Mouse (Mus musculus) c-Kit-negative CD71-positive TER-119-positive erythroid progenitor cells, embryonic 14.5 days (primary cell): ENCODE data around the gene Rbpj.

Experiments
- DNase-seq: peaks from one replicate; pipeline ENCODE4 v3.0.0-alpha.2; 2013; ENCODE audit warnings: low read depth, low spot score

Gene Rbpj

DNA sequence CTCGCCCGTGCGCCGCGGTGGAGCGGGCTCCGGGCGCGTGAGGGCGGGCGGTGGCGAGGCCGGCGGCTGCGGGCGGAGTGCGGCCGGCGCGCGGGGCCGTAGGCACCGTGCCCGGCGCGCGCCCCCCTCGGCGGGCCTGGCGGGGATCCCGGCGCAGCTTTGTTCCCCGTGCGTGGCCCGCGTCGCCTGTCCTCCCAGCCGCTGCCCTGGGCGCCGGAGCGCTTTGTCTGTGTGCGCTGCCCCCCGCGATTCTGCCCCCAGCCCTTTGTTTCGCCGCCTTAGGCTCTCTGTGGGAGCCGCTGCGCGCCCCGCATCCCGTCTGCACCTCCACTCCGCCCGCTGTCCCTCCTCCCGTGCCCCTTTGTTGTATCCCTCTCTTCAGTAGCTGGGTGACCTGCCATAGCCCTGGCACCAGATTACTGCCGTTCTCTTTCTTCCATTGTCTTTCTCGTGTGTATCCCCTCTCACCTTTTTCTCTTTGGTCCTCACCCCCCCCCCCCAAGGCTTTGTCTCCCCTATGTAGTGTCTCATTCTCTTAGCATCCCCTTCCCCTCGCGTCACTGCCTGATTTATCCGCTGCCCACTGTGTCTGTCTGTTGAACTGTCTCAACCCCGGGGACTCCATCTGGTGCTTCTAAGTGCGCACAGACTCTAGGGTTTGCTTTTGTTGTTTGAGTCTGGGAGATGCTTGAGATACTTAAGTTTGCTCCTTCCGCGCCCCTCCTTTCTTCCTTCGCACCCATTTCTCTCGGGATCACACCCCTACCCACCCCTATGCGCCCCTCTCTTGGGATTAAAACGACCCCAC, 125.1 kb downstream of the Rbpj start:
- no peak for DNase-seq

DNA sequence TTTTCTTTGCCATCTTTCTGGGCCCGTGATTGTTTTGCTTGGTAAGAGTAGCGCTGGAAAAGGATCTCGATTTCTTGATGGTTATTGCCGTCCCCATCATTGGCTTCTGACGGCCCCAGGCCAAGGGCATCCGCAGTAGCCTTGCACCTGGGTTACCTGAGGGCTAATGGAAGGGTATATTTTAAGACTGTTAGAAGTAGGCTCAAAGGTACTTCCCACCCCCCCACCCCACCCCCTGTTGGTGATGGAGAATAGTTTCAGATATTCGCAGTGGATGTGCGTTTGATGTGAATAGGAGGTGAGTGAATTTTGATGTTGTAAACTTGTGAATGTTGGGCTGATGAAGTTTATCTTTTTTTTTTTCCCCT, 125.7 kb downstream of the Rbpj start:
- no peak for DNase-seq

DNA sequence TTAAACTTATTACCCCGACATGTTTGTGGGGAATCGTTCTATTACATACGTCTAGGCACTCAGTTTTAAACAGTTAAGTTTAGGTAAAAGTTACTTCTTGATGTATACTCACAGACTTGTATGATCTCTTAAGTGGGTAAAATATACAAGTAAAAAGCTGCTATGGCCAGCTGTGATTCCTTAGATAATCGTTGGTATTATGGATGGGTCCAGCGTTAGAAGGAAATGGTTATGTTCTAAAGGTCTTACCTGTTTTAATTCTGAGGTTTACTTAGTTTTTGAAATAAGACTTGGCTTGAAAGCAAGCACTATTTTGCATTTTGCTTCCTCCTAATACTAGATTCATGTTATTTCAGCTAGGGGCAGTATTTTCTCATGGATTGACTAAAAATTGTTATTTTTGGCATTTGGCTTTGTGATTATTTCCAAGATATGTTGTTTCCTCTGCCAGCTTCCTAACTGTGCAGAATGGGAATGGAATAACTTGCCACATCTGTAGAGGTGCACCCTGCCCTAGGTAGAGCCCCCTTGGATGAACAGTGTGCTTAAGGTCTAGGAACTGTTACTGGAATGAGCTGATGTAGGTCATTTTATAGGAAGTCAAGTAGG, 127.2 kb downstream of the Rbpj start:
- no peak for DNase-seq

DNA sequence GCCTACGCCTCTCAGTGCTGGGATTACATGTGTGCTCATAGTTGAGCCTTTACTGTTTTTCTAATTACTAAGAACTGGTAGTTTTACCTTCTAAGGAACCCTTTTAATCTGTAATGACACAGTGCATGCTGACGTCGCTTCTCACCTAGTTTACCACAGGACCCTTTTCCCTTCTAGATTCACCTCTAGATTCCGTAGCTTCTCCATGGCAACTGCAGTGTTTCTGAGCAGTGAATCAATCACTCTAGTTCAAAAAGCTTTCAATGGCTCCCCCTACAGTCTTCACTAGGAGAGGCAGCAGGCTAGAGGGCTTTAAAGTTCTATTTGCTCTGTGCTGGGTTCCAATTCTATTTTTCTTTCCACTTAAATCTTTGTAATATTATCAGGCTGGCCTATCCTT, 128.3 kb downstream of the Rbpj start:
- DNase-seq, result no peak

DNA sequence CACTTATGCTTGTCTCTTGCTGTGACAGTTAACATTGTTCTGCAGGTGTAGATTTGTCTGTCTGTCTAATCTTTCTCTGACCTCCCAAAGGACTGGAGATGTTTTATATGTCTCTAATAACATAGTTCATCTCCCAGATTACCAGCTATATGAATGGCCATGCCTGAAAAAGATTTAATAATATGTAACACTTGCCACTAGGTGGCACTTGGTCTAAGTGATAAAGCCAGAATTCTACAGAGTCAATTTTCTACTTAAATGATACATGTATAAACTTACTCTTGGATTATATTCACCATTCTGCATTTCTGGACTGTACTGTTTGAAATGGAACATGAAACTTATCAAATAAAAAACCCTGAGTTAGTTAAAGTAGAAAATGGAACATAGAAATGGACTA, 132.6 kb downstream of the Rbpj start:
- DNase-seq, result no peak

DNA sequence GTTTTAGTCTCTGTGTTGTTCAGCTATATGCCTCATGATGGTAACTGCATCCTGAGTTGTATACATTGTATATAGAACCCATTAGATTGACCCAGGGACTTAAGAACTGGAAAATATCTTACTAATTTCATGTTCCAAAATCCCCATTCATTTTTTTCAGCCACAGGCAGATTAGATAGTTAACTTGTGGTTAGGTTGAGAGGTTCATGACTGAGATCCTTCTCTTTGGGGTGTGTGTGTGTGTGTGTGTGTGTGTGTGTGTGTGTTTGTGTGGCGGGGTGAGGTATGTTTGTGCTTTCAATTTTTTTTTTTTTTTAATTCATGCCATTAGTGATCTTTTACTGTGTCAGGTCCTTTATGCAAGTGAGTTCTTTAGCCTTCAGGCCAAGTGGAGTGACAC, 133.2 kb downstream of the Rbpj start:
- no peak for DNase-seq

DNA sequence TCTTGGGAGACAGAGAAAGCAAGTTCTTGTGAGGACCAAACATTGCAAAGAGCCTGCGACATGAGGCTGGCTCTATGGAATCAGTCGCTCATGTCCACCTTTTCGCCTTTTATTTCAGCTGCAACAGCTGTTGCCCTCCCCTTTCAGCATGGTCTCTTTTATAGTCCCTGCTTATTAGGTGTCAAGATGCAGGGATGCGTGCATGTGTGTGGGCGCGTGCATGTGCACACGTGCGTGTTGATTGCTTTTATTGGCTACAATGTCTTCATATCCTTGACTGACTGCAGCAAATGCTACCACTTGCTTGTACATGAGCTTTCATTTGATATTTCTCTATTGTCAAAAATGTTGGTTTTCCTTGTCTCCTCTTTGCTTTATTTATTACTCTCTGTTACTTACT, 136.2 kb downstream of the Rbpj start:
- DNase-seq, result no peak

DNA sequence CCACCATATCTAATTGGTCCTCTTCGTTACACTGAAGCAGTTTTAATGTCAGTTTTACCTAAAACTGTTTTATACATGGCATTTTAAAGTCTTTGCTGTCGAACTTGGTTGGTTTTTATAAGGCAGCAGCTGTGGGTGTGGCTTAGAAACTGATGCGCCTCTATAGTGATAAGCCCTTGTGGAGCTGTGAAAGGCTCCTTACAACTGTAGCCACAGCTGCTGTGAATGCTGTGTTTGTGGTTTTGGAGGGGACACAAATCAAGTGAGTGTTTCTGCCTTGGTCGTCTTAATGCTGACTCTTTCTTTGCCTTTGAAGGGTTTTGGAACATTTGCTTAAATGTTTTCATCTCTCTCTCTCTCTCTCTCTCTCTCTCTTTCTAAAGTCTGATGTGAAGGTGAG, 139.5 kb downstream of the Rbpj start:
- DNase-seq, result no peak

DNA sequence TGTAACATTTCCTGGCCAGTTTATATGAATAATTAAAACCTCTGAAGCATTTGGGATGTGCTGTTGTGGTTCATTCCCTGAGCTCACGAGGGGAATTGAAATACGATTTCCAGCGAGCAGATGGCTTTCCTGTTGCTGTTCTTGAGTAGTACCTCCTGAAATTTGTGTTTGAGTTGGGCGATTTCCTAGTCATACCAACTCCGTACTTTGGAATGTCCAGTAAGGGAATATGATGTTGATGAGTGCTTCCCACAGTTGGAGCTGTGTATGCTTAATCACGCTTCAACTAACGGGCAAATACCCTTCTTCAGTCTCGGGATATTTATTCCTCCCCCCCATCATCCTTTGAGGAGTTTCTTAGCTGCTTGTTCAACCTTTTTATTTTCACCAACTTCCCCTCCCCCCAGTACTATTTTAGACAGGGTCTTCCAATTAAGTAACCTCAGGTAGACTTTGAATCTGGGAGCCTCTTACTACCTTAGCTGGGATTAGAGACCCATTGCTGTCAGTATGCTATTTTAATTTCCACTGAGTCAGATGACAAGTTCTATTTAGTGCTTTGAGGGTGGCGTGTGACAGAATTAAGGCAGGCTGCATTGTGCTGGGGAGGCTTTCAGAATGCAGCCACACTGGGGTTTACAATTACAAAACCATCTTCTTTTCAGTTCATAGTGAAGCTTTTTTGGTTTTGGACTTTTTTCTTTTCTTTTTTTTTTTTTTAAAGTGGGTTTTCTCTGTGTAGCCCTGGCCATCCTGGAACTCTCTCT, 141.5 kb downstream of the Rbpj start:
- no peak for DNase-seq

DNA sequence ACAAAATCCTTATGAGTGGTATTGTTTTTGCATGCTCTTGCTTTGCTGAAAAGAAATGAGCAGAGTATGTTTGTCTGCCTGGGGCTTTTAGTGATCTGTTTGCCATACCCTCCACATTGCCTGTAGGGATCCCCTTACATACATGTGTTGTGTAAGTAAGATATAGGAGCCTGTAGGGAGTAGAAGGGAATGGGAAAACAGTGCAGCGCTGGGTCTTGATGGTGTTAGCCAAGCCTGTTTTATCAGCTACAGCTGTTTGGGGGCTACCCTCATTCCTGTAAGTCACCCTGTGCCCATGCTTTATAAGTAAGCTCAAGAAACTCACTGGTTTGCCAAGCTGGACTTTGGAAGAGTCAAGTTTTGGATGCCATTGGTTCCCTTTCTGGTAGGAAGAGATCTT, 152.9 kb downstream of the Rbpj start:
- no peak for DNase-seq

DNA sequence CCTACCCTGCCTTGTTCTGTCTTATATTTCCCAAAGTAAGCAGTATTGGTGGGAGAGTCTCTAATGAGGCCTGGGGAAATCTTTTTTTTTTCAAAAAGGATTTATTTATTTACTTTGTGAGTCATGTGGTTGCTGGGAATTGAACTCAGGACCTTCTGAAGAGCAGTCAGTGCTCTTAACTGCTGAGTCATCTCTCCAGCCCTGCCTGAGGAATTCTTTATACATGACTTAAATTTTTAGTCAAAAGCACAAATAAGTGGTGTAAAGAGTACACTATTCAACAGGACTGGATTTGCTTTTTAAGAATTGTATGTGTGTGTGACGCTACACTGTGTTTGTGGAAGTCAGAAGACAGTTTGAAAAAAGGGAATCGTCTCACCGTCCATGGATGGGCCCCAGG, 166.1 kb downstream of the Rbpj start:
- DNase-seq, result no peak

DNA sequence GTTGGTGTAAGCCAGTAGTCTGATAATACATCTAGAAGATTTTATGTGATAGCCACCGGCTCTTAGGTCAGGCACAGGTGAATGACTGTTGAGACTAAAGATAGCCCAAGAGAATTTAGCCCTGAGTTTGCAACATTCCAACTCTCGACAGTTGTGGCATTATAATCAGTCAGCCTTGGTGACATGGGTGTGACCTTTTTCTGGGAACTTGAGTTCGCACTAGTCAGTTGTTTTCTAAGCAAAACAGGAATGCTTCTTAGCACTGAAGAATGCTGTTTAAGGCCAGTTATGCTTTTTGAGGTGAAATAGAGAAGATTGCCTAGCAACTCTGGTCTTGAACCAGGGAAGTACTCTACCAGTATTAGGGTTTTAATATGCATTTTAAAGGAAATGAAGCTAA, 170.8 kb downstream of the Rbpj start:
- DNase-seq, result peak; percentile 32

DNA sequence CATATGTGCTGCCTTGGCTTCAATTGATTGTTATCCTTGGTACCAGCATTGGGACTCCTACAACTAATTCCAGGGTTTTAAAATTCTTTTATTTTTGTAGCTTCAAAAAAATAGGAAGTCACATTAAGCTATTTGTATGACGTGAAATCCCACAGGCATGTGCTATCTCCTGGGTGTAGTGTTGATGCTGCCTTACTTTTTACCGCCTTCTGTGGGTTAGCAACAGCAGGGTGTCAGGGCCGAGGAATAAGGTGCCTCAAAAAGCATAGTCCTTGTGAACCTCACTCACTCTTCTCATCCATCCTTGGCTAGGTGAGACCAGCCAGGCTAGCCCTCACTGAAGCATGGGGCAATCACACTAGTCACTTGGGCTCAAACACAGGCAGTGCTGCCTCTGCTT, 171.3 kb downstream of the Rbpj start:
- DNase-seq, result no peak

DNA sequence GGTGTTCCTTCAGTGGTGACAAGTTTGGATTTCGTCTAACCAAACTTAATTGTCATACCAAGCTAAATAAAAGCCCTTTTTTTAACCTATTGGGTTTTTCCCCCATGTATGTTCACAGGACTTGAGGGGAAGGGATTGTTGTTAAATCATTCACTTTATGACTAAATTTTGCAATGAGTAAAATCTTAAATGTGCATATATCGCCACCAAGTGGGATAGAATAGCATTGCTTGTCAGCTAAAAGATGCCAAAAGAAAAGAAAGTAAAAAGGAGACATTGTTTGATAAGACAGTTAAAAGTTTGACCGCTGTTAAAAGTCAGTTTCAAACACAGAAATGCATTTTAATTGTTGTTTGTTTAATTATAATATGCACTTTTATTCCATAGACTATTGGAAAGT, 172.7 kb downstream of the Rbpj start:
- no peak for DNase-seq

DNA sequence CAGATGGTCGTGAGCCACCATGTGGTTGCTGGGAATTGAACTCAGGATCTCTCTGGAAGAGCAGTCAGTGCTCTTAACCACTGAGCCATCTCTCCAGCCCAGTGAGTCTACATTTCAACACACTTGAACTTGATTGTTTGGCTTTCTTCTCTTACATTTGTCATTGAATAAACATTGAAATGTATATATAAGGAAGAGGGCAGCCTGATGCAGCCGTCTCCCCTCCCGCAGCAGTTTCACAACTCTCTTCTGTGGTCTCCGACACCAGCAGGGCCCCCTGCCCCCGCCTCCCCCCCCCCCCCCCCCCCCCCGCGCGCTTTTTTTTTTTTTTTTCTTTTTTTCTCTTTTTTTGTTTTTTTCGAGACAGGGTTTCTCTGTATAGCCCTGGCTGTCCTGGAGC, 180.7 kb downstream of the Rbpj start:
- no peak for DNase-seq

DNA sequence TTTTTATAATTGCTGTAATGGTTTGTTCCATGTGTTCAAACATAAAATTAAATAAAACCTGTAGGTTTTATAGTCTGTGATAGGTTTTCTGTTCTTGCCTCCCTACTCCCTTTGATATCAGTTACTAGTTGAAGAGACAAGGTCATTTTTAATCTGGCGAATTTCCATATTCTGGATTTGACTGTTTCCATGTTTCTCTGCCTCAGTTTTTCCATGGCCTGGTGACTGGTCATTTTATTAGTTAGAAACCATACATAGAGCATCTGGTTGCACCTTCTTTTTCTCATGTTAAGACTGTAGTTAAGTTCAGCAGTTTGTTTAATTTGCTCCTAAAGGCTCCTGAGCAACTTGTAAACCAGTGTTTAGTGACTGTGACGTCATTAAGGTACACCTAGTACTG, 181.4 kb downstream of the Rbpj start:
- DNase-seq, result no peak

DNA sequence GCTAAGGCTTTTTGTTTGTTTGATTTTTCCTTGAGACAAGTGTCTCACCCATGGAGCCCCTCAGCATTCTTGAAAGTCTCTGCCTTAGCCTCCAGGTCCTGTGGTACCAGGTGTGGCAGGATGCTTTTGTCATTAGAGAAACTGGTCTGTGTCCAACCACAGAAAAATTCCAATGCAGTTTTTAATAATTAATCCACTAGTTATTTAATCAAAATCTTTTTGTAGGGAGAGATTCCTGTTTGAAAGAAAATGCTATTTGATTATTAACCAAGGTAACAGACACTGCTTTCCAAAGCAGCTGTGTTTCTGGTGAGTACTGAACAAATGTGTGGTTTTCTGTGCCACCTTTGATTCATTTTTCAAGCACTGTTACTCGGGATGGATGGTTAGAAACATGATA, 190.6 kb downstream of the Rbpj start:
- DNase-seq, result no peak

DNA sequence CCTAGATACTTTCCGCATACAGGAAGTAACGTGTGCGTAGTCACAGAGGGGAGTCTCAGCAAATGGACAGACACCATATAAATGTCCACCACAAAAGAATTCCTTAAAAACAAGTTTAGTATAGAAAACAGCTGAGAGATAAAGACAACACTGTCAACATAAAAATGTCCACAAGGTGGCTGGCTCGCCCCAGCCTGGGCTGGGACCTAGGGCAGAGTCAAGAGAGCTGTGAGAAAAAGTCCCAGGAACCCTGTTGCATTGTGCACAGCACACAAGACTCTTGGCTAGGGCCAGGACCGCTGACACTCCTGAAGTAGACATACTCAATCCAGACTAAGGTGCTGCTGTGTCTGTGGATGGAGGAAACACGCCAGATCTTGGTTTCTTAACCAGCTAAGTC, 192.0 kb downstream of the Rbpj start:
- no peak for DNase-seq

DNA sequence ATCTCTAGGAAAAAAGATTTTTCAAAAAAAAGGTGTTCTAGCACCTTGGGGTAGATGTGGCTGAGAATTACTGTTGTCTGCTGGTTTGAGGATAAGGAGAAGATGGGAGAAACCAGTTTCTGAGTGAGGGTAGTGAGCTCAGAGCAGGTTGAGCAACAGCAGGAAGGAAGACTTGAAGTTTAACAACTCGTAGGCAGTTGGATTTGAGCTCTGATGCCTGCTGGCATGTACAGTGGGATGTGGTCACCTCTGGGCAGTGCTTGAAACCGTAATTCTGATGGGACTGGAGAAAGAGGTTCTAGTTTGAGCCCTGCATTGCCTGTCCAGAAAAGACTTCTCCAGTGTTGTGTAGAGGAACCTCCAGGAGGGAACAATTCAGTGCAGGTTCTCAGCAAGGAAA, 195.6 kb downstream of the Rbpj start:
- no peak for DNase-seq

DNA sequence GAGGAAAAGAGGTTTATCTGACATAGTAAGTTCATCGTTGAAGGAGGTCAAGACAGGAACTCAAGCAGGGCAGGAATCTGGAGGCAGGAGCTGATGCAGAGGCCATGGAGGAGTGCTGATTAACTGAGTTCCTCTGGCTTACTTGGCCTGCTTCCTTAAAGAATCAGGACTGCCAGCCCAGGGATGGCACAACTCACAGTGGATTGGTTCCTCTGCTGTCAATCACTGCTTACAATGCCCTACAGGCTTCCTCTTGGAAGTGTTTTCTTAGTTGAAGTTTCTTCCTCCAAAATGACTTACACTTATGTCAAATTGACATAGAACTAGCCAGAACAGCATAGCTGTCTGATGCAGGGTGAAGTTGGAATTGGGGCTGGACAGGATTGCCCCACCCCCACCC, 196.5 kb downstream of the Rbpj start:
- no peak for DNase-seq

DNA sequence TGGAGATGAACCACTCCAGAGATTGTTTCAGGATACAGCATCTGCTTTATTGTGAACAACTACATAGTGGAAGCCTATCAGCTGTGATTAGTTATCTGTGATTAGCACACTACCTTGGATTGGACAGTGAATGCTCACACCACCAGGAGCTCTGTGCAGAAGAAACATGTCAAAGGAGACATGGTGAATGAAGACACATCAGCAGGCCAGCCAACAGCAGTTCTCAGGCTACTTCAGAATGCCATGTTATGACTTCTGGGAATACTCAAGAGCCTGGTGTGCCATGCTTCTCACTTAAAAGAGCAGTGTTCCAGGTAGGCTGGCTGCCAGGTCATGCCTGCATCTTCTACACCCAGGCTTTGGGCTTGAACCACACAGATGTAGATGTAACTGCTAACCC, 197.7 kb downstream of the Rbpj start:
- no peak for DNase-seq

DNA sequence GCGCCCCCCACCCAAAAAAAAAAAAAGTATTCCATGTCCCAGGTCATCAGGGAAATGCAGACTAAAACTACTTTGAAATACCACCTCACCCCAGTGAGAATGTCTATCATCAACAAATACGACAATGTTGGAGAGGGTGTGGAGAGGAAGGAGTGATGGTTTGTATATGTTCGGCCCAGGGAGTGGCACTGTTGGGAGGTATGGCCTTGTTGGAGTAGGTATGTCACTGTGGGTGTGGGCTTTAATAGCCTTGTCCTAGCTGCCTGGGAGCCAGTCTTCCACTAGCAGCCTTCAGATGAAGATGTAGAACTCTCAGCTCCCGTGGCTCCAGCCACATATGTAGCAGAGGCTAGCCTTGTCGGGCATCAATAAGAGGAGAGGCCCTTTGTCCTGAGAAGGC, 202.1 kb downstream of the Rbpj start:
- no peak for DNase-seq

DNA sequence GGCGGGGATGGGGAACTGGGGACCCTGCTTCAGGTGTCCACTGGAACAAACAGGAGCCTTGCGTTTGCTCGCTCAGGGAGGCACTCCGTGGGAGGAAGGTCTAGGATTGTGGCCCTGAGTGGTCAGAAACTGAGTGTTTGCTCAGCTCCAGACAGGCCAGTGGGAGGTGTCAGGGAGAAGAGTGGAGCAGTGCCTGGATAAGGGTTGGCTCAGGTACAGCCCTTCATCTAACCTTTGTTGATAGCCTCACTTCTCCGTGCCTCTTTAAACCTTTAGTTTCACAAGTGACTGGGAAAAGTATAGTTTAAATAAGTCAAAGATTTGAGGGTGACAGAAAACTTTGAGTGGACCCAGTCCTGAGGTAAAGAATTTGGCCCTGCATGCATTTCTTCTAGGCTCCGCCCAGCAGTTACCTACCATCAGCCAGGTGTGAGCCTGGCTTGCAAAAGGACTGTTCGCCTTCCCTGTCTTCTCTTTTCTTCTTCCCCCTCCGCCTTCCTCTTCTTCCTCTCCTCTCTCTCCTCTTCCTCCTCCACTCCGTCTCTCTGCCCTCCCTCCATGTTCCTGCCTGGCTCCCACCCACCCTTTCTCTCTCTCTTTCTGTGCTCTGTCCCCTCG, 204.5 kb downstream of the Rbpj start:
- no peak for DNase-seq
